Comparison of ENCODE assay signal across 16 mouse cellular contexts in genomic region chr2:124258108-124258507, GRCm38 (mm10).
DNase-seq lines count a peak whose midpoint lies in the region; ATAC-seq lines count a peak whose summit lies in the region.
"Had no signal": no experiment of that assay in that cellular context is flagged by ENCODE, and none has a peak within 500 bp of the region (broad histone marks: within the 10 kb centered on the region; RNA-seq: fewer than 3 reads in every experiment).

No protein-coding gene starts in this region.

- ATAC-seq in kidney, embryonic 16.5 days (ENCODE audit: low FRiP score, low TSS enrichment): no peak
- ATAC-seq in neural tube, embryonic 13.5 days (ENCODE audit: low read depth): 0 out of 2 replicates have a peak, but pooled peaks have one; percentile 36
- ATAC-seq in neural tube, embryonic 15.5 days (ENCODE audit: low FRiP score): no peak
- ATAC-seq: midbrain, embryonic 16.5 days had no signal

- H3K9me3 ChIP-seq in kidney, embryonic 16.5 days (ENCODE audit: low read length): no peaks in the 10 kb centered on the region
- no peaks in the 10 kb centered on the region for H3K9me3 ChIP-seq in neural tube, embryonic 13.5 days
- H3K9me3 ChIP-seq in neural tube, embryonic 15.5 days (replicated peaks): no peaks in the 10 kb centered on the region

- no peaks in the 10 kb centered on the region for H3K27me3 ChIP-seq in kidney, embryonic 16.5 days (ENCODE audit: insufficient read depth, low read length)
- H3K27me3 ChIP-seq in neural tube, embryonic 13.5 days: no peaks in the 10 kb centered on the region
- no peaks in the 10 kb centered on the region for H3K27me3 ChIP-seq in neural tube, embryonic 15.5 days (replicated peaks)

- H3K36me3 ChIP-seq in kidney, embryonic 16.5 days (ENCODE audit: insufficient read depth, low read length): no peaks in the 10 kb centered on the region
- H3K36me3 ChIP-seq in neural tube, embryonic 13.5 days: no peaks in the 10 kb centered on the region
- no peaks in the 10 kb centered on the region for H3K36me3 ChIP-seq in neural tube, embryonic 15.5 days

- H3K27ac ChIP-seq in kidney, embryonic 16.5 days (ENCODE audit: low read length): no peak overlapping the region
- peak overlapping the region; percentile 61 for H3K27ac ChIP-seq in neural tube, embryonic 13.5 days (replicated peaks)
- H3K27ac ChIP-seq in neural tube, embryonic 15.5 days (replicated peaks): no peak overlapping the region; the same call in 1 of the 2 replicates
- H3K27ac ChIP-seq: liver, embryonic 14.5 days; macrophage had no signal

- no peak overlapping the region for H3K4me3 ChIP-seq in kidney, embryonic 16.5 days (ENCODE audit: low read length)
- no peak overlapping the region for H3K4me3 ChIP-seq in neural tube, embryonic 13.5 days
- no peak overlapping the region for H3K4me3 ChIP-seq in neural tube, embryonic 15.5 days (replicated peaks)
- H3K4me3 ChIP-seq: erythroblast, embryonic 14.5 days had no signal

- 53% methylated on average over 1 of the region's 1 CpGs for WGBS in kidney, embryonic 16.5 days
- 29% methylated on average over 1 of the region's 1 CpGs for WGBS in neural tube, embryonic 13.5 days
- WGBS in neural tube, embryonic 15.5 days: 29% methylated on average over 1 of the region's 1 CpGs

- no peak overlapping the region for H3K4me2 ChIP-seq in kidney, embryonic 16.5 days (replicated peaks; ENCODE audit: low read depth, low read length)
- no peak overlapping the region for H3K4me2 ChIP-seq in neural tube, embryonic 13.5 days
- H3K4me2 ChIP-seq in neural tube, embryonic 15.5 days: no peak overlapping the region

- H3K9ac ChIP-seq in kidney, embryonic 16.5 days (replicated peaks; ENCODE audit: low read length): no peak overlapping the region
- no peak overlapping the region for H3K9ac ChIP-seq in neural tube, embryonic 13.5 days
- no peak overlapping the region for H3K9ac ChIP-seq in neural tube, embryonic 15.5 days (replicated peaks)
- H3K9ac ChIP-seq: liver, embryonic 14.5 days had no signal

- peak; percentile 20 for DNase-seq in embryo, embryonic 10 days (ENCODE audit: low spot score)
- no peak for DNase-seq in embryo, embryonic 9.5 days (ENCODE audit: extremely low spot score)
- peak; percentile 35 for DNase-seq in kidney, postnatal 10 days
- peak; percentile 46 for DNase-seq in retina, postnatal 1 day
- no peak for DNase-seq in adrenal gland, postnatal 14 days
- DNase-seq: adrenal gland, adult 8-10 months; gastrocnemius, postnatal 36 days; kidney, adult 8-10 months; thymus, adult 2 months had no signal

- no peaks in the 10 kb centered on the region for H3K4me1 ChIP-seq in kidney, embryonic 16.5 days (ENCODE audit: insufficient read depth, low read length)
- peaks cover 5% of the 10 kb centered on the region; the same call in 1 of the 2 replicates for H3K4me1 ChIP-seq in neural tube, embryonic 13.5 days (replicated peaks)
- H3K4me1 ChIP-seq in neural tube, embryonic 15.5 days: peaks cover 5% of the 10 kb centered on the region

Comparison
In these comparisons a context has a peak if more than half of its experiments do, and no peak if none do; other contexts are left out.
1. DNase-seq: peak in embryo, embryonic 10 days (single experiment), kidney, postnatal 10 days (single experiment) and retina, postnatal 1 day (single experiment); none in embryo, embryonic 9.5 days (single experiment) and adrenal gland, postnatal 14 days (single experiment).